Mouse (Mus musculus): ENCODE data around the gene Kcne3. TPM values are rescaled to one million over a fixed set of nuclear protein-coding genes. Genes with fewer than 3 reads are reported as not detected.

The Kcne3 gene
- polyA plus RNA-seq, 1 experiment, result not detected

- WGBS, result under 1% methylated on average over 71 of the region's 72 CpGs
- H3K27ac ChIP-seq (ENCODE audit: insufficient read depth, low read depth, low read length), result peak within 1 kb of the TSS; percentile 82
- TF ChIP-seq CTCF (IDR thresholded peaks at IDR 0.05; ENCODE audit: insufficient read depth, low read depth, low read length) (no peak), POLR2A (IDR thresholded peaks at IDR 0.05; ENCODE audit: insufficient read depth, low read depth, low read length) (peak; percentile 53; the same call in 1 of the 2 replicates)
- H3K4me3 ChIP-seq (ENCODE audit: insufficient read depth, low read depth, low read length), result peak within 1 kb of the TSS; percentile 93
- no peaks in the 10 kb centered on the region for H3K4me1 ChIP-seq (ENCODE audit: control insufficient read depth, insufficient read depth, low read length)
Measured at GRCm38 (mm10) chr7:100227158-100227875, 51.0 kb downstream of the Kcne3 start, which contains the start of gene Pgm2l1. Gene Pgm2l1 (plus strand): TSS chr7:100227394.

DNA sequence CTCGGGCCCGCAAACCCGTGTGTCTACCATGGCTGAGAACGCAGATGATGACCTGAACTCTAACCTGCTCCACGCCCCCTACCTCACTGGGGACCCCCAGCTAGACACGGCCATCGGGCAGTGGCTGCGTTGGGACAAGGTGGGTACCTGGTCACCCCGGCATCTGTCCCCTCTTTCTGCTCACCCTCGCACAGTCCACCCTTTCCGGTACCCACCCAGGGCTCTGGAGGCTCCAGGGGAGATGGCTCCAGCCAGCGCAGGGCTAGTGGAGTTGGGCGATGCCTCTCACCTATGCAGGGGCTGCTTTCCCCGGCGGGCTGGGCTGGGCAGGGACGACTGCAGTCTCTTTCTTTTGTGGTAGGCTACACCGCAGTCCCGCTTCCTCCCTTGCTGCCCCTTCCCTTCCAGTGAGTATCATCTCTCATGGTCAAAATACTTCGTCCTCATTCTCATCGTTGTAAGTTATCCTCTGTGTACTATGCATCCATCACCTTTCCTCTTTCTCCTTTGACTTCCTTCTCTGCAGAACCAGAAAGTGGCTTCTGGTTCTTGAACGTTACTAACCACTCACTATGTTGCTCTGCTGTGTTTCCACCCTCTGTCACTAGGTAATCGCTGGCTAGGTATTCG, 51.7 kb downstream of the Kcne3 start:
- Histone ChIP-seq H3K4me1 (ENCODE audit: control insufficient read depth, insufficient read depth, low read length) (no peaks in the 10 kb centered on the region), H3K27ac (ENCODE audit: insufficient read depth, low read depth, low read length) (peak overlapping the region; percentile 82), H3K4me3 (ENCODE audit: insufficient read depth, low read depth, low read length) (peak overlapping the region; percentile 93)
- no peak for TF ChIP-seq POLR2A (IDR thresholded peaks at IDR 0.05; ENCODE audit: insufficient read depth, low read depth, low read length)
- no peak for TF ChIP-seq CTCF (IDR thresholded peaks at IDR 0.05; ENCODE audit: insufficient read depth, low read depth, low read length)
- WGBS, result 1% methylated on average over 23 of the region's 23 CpGs

- 82% methylated on average over 3 of the region's 3 CpGs for WGBS
- Histone ChIP-seq H3K27ac (ENCODE audit: insufficient read depth, low read depth, low read length) (no peak overlapping the region), H3K4me1 (ENCODE audit: control insufficient read depth, insufficient read depth, low read length) (no peaks in the 10 kb centered on the region), H3K4me3 (ENCODE audit: insufficient read depth, low read depth, low read length) (no peak overlapping the region)
- no peak for TF ChIP-seq CTCF (IDR thresholded peaks at IDR 0.05; ENCODE audit: insufficient read depth, low read depth, low read length)
- no peak for TF ChIP-seq POLR2A (IDR thresholded peaks at IDR 0.05; ENCODE audit: insufficient read depth, low read depth, low read length)
Measured at GRCm38 (mm10) chr7:100228957-100229356, 52.7 kb downstream of the Kcne3 start.

- Histone ChIP-seq H3K4me1 (ENCODE audit: control insufficient read depth, insufficient read depth, low read length) (no peaks in the 10 kb centered on the region), H3K4me3 (ENCODE audit: insufficient read depth, low read depth, low read length) (no peak overlapping the region), H3K27ac (ENCODE audit: insufficient read depth, low read depth, low read length) (no peak overlapping the region)
- WGBS, result 89% methylated on average over 1 of the region's 1 CpGs
- TF ChIP-seq POLR2A (IDR thresholded peaks at IDR 0.05; ENCODE audit: insufficient read depth, low read depth, low read length), result no peak
- TF ChIP-seq CTCF (IDR thresholded peaks at IDR 0.05; ENCODE audit: insufficient read depth, low read depth, low read length), result no peak
Measured at GRCm38 (mm10) chr7:100230646-100231045, 54.3 kb downstream of the Kcne3 start.

- no peak overlapping the region for H3K27ac ChIP-seq (ENCODE audit: insufficient read depth, low read depth, low read length)
- no peak for TF ChIP-seq CTCF (IDR thresholded peaks at IDR 0.05; ENCODE audit: insufficient read depth, low read depth, low read length)
- TF ChIP-seq POLR2A (IDR thresholded peaks at IDR 0.05; ENCODE audit: insufficient read depth, low read depth, low read length), result no peak
- no peak overlapping the region for H3K4me3 ChIP-seq (ENCODE audit: insufficient read depth, low read depth, low read length)
- WGBS, result 31% methylated on average over 1 of the region's 1 CpGs
- no peaks in the 10 kb centered on the region for H3K4me1 ChIP-seq (ENCODE audit: control insufficient read depth, insufficient read depth, low read length)
Measured at GRCm38 (mm10) chr7:100231661-100232060, 55.4 kb downstream of the Kcne3 start.

- no peak overlapping the region for H3K4me3 ChIP-seq (ENCODE audit: insufficient read depth, low read depth, low read length)
- TF ChIP-seq CTCF (IDR thresholded peaks at IDR 0.05; ENCODE audit: insufficient read depth, low read depth, low read length) (no peak), POLR2A (IDR thresholded peaks at IDR 0.05; ENCODE audit: insufficient read depth, low read depth, low read length) (no peak)
- no peak overlapping the region for H3K27ac ChIP-seq (ENCODE audit: insufficient read depth, low read depth, low read length)
- H3K4me1 ChIP-seq (ENCODE audit: control insufficient read depth, insufficient read depth, low read length), result no peaks in the 10 kb centered on the region
Measured at GRCm38 (mm10) chr7:100233681-100234080, 57.4 kb downstream of the Kcne3 start.

Other genes with a start within 250 kb of the Kcne3 start
- gene Rnf169, start 196.1 kb upstream of the Kcne3 start, polyA plus RNA-seq (2012; ENCODE audit: insufficient read depth, insufficient read length, low replicate concordance, missing spikeins), result 42.4 TPM in 1 of 2 replicates, not detected in the other
- gene Chrdl2, start 170.3 kb upstream of the Kcne3 start, polyA plus RNA-seq (2012; ENCODE audit: insufficient read depth, insufficient read length, low replicate concordance, missing spikeins), result not detected in 2 replicates
- gene Pold3, start 54.9 kb upstream of the Kcne3 start, polyA plus RNA-seq (2012; ENCODE audit: insufficient read depth, insufficient read length, low replicate concordance, missing spikeins), result not detected in 2 replicates
- not detected in 2 replicates for gene Lipt2, start 17.2 kb upstream of the Kcne3 start, polyA plus RNA-seq (2012; ENCODE audit: insufficient read depth, insufficient read length, low replicate concordance, missing spikeins)
- not detected in 2 replicates for gene Pgm2l1, start 50.9 kb downstream of the Kcne3 start, polyA plus RNA-seq (2012; ENCODE audit: insufficient read depth, insufficient read length, low replicate concordance, missing spikeins)
- gene P4ha3, start 109.0 kb downstream of the Kcne3 start, polyA plus RNA-seq (2012; ENCODE audit: insufficient read depth, insufficient read length, low replicate concordance, missing spikeins), result not detected in 2 replicates
- 279 TPM in 1 of 2 replicates, not detected in the other for gene C2cd3, start 195.7 kb downstream of the Kcne3 start, polyA plus RNA-seq (2012; ENCODE audit: insufficient read depth, insufficient read length, low replicate concordance, missing spikeins)
- not detected in 2 replicates for gene Ppme1, start 195.8 kb downstream of the Kcne3 start, polyA plus RNA-seq (2012; ENCODE audit: insufficient read depth, insufficient read length, low replicate concordance, missing spikeins)

All from olfactory bulb, adult 2 months (tissue).